Mouse (Mus musculus): ENCODE data around the gene Gm9736. TPM values are rescaled to one million over a fixed set of nuclear protein-coding genes. Genes with fewer than 3 reads are reported as not detected.

Gm9736 gene
- not detected in 2 replicates for polyA plus RNA-seq (2012; rRNA removed)

GRCm38 (mm10) chr10:77751254-77751653, at the start of gene Gm9736:
TSS of gene Gm9736 (minus strand) at chr10:77751354.

DNA sequence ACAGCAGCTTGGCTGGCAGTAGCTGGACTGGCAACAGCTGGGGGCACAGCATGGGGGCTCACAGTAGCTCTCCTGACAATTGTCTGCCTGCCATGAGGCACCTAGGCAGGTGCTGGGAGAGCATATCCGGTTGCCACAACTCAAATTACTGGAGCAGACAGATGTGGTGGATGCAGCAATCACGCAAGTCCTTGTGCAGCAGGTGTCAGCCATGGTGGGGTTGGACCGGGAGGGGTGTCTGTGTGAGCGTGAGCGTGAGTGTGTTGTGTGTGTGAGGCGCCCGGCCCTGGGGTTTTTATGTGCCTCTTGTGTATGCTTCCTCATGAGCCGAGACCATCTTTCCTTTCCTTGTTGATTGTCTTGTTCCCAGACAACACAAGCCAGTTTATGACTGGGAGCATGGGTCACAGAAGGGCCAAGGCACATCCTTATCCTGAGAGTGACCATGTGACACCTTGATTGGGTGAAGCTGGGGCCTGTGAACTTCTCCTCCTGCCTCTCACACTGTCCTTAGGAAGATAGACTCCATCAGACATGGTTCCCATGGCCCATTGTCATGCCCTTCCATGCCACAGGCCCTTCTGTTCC, 47.9 kb upstream of the Gm9736 start, which contains the start of gene Gm19668:
Gene Gm19668, minus strand, starts transcription at position 213 of the 588 bp plus-strand sequence.

DNA sequence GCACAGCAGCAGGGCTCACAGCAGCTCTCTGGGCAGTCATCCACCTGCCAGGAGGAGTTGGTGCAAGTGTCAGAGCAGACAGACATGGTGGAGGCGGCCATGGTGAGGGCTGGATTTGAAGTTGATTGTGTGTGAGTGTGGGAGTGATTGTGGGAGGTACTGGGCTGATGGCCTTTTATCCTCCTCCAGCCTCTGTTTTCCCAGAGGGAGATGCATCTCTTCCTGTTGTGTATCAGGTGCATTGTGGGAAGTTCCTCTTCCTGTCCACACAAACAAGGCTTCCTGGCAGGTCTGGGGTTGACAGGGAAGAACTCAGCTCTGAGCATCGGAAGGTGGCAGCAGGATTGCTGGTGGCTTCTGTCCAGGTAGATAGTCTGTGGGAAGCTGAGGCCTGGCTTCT, 43.8 kb upstream of the Gm9736 start, which contains the start of gene Gm9639:
Gene Gm9639, minus strand, starts transcription at position 101 of the 400 bp plus-strand sequence.

DNA sequence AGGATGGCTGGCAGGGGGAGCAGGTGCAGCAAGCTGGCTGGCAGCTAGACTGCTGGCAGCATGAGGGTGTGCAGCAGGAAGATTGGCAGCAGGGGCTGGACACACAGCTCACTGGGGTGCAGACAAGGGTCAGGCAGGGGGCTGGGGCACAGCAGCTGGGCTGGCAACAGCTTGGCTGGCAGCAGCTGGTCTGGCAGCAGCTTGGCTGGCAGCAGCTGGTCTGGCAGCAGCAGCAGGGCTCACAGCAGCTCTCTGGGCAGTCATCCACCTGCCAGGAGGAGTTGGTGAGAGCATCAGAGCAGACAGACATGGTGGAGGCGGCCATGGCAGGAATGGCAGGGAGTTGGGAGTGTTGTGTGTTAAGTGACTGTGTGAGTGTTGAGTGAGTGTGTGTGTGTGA, 36.7 kb upstream of the Gm9736 start, which contains the start of gene Gm7137:
Gene Gm7137, minus strand, starts transcription at position 325 of the 400 bp plus-strand sequence.

DNA sequence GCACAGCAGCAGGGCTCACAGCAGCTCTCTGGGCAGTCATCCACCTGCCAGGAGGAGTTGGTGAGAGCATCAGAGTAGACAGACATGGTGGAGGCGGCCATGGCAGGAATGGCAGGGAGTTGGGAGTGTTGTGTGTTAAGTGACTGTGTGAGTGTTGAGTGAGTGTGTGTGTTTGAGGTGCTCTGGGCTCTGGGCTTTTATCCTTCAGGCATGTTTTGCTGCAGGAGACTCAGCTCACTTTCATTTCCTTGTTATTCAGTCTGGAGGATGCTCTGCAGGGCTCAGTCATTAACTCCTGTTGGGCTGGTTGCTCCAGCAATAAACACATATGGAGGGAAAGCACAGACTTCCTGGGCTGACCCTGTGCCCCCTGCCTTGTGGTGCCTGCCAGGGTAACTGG, 31.3 kb upstream of the Gm9736 start, which contains the start of gene Gm3250:
Gene Gm3250, minus strand, starts transcription at position 101 of the 400 bp plus-strand sequence.

DNA sequence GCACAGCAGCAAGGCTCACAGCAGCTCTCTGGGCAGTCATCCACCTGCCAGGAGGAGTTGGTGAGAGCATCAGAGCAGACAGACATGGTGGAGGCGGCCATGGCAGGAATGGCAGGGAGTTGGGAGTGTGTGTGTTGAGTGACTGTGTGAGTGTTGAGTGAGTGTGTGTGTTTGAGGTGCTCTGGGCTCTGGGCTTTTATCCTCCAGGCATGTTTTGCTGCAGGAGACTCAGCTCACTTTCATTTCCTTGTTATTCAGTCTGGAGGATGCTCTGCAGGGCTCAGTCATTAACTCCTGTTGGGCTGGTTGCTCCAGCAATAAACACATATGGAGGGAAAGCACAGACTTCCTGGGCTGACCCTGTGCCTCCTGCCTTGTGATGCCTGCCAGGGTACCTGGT, 25.7 kb upstream of the Gm9736 start, which contains the start of gene Gm7138:
Gene Gm7138, minus strand, starts transcription at position 101 of the 400 bp plus-strand sequence.

DNA sequence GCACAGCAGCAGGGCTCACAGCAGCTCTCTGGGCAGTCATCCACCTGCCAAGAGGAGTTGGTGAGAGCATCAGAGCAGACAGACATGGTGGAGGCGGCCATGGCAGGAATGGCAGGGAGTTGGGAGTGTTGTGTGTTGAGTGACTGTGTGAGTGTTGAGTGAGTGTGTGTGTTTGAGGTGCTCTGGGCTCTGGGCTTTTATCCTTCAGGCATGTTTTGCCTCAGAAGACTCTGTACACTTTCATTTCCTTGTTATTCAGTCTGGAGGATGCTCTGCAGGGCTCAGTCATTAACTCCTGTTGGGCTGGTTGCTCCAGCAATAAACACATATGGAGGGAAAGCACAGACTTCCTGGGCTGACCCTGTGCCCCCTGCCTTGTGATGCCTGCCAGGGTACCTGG, 20.1 kb upstream of the Gm9736 start, which contains the start of gene Gm3238:
Gene Gm3238, minus strand, starts transcription at position 101 of the 400 bp plus-strand sequence.

DNA sequence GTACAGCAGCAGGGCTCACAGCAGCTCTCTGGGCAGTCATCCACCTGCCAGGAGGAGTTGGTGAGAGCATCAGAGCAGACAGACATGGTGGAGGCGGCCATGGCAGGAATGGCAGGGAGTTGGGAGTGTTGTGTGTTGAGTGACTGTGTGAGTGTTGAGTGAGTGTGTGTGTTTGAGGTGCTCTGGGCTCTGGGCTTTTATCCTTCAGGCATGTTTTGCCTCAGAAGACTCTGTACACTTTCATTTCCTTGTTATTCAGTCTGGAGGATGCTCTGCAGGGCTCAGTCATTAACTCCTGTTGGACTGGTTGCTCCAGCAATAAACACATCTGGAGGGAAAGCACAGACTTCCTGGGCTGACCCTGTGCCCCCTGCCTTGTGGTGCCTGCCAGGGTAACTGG, 8.4 kb upstream of the Gm9736 start, which contains the start of gene Gm3233:
Gene Gm3233, minus strand, starts transcription at position 101 of the 400 bp plus-strand sequence.

DNA sequence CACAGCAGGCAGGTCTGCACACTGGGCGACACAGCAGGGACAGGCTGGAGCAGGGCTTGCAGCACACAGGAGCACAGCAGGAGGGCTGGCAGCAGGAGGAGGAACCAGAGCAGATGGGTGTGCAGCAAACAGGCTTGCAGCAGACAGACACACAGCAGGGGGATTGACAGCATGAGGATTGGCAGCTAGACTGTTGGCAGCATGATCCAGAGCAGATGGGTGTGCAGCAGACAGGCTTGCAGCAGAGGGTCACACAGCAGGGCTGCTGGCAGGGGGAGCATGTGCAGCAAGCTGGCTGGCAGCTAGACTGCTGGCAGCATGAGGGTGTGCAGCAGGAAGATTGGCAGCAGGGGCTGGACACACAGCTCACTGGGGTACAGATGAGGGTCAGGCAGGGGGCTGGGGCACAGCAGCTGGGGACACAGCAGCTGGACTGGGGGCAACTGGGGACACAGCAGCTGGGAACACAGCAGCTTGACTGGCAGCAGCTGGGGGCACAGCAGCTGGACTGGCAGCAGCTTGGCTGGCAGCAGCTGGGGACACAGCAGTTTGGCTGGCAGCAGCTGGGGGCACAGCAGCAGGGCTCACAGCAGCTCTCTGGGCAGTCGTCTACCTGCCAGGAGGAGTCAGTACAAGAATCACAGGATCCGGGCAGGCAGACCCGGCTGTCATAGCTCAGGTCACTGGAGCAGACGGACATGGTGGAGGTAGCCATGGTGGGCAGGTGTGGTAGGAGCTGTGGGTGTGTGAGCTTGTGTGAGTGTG, 9.0 kb downstream of the Gm9736 start, which contains the start of gene Gm18596:
Gene Gm18596, minus strand, starts transcription at position 715 of the 765 bp plus-strand sequence.

GRCm38 (mm10) chr10:77726186-77726585, 25.0 kb downstream of the Gm9736 start, which contains the start of gene Gm10100:
TSS of gene Gm10100 (plus strand) at chr10:77726486.

GRCm38 (mm10) chr10:77720299-77720698, 30.9 kb downstream of the Gm9736 start, which contains the start of gene Krtap12-1:
TSS of gene Krtap12-1 (plus strand) at chr10:77720599.

GRCm38 (mm10) chr10:77715507-77715906, 35.6 kb downstream of the Gm9736 start, which contains the start of gene Gm10142:
TSS of gene Gm10142 (plus strand) at chr10:77715807.

GRCm38 (mm10) chr10:77711157-77711556, 40.0 kb downstream of the Gm9736 start, which contains the start of gene Gm10024:
TSS of gene Gm10024 (plus strand) at chr10:77711457.

DNA sequence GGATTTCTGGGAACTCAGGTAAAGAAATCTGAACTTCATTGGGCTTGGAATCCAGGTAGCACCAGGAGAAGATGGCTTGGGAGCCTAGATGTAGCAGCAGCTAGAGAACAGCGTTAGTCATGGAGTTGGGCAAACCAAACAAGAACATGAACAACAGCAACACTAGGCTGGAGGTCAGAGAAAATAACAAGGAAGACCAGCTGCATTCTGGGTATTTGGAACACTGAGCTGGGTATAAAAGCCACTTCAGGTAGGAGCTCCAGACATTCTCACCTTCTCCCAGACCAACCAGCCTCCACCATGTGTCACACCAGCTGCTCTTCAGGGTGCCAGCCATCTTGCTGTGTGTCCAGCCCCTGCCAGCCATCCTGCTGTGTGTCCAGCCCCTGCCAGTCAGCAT, 44.8 kb downstream of the Gm9736 start, which contains the start of gene Gm10272:
Gene Gm10272, plus strand, starts transcription at position 301 of the 400 bp plus-strand sequence.

Other genes starting within 250 kb of the Gm9736 start
- gene Fam207a, start 235.6 kb downstream of the Gm9736 start, polyA plus RNA-seq (2012; rRNA removed) = 35.5 and 67.5 TPM in 2 replicates
- 1.3 and 1.8 TPM in 2 replicates for gene Itgb2, start 221.1 kb downstream of the Gm9736 start, polyA plus RNA-seq (2012; rRNA removed)
- 66.2 and 75.4 TPM in 2 replicates for gene Pttg1ip, start 169.6 kb downstream of the Gm9736 start, polyA plus RNA-seq (2012; rRNA removed)
- gene Sumo3, start 145.3 kb downstream of the Gm9736 start, polyA plus RNA-seq (2012; rRNA removed) = 343 and 431 TPM in 2 replicates
- 75.0 and 115 TPM in 2 replicates for gene Gm49325, start 145.2 kb downstream of the Gm9736 start, polyA plus RNA-seq (2012; rRNA removed)
- gene Ube2g2, start 129.1 kb downstream of the Gm9736 start, polyA plus RNA-seq (2012; rRNA removed) = 58.8 and 134 TPM in 2 replicates
- gene Tspear, start 64.8 kb downstream of the Gm9736 start, polyA plus RNA-seq (2012; rRNA removed) = 0.92 and 1.3 TPM in 2 replicates
- not detected in 2 replicates for gene Gm19402, start 60.6 kb downstream of the Gm9736 start, polyA plus RNA-seq (2012; rRNA removed)
- not detected in 2 replicates for gene Gm9508, start 54.1 kb downstream of the Gm9736 start, polyA plus RNA-seq (2012; rRNA removed)
- not detected in 2 replicates for gene Gm10272, start 44.7 kb downstream of the Gm9736 start, polyA plus RNA-seq (2012; rRNA removed)
- gene Gm10024, start 39.9 kb downstream of the Gm9736 start, polyA plus RNA-seq (2012; rRNA removed) = not detected in 2 replicates
- not detected in 2 replicates for gene Gm10142, start 35.5 kb downstream of the Gm9736 start, polyA plus RNA-seq (2012; rRNA removed)
- gene Krtap12-1, start 30.8 kb downstream of the Gm9736 start, polyA plus RNA-seq (2012; rRNA removed) = not detected in 2 replicates
- gene Gm10100, start 24.9 kb downstream of the Gm9736 start, polyA plus RNA-seq (2012; rRNA removed) = not detected in 2 replicates
- not detected in 2 replicates for gene Gm18596, start 8.7 kb downstream of the Gm9736 start, polyA plus RNA-seq (2012; rRNA removed)
- gene Gm3233, start 8.3 kb upstream of the Gm9736 start, polyA plus RNA-seq (2012; rRNA removed) = not detected in 2 replicates
- not detected in 2 replicates for gene Gm3238, start 20.0 kb upstream of the Gm9736 start, polyA plus RNA-seq (2012; rRNA removed)
- gene Gm7138, start 25.6 kb upstream of the Gm9736 start, polyA plus RNA-seq (2012; rRNA removed) = not detected in 2 replicates
- gene Gm3250, start 31.2 kb upstream of the Gm9736 start, polyA plus RNA-seq (2012; rRNA removed) = not detected in 2 replicates
- gene Gm7137, start 36.8 kb upstream of the Gm9736 start, polyA plus RNA-seq (2012; rRNA removed) = not detected in 2 replicates
- gene Gm9639, start 43.7 kb upstream of the Gm9736 start, polyA plus RNA-seq (2012; rRNA removed) = not detected in 2 replicates
- gene Gm19668, start 47.8 kb upstream of the Gm9736 start, polyA plus RNA-seq (2012; rRNA removed) = not detected in 2 replicates
- 0.08 TPM in 1 of 2 replicates, not detected in the other for gene Gm9507, start 60.5 kb upstream of the Gm9736 start, polyA plus RNA-seq (2012; rRNA removed)
- gene Gm2696, start 63.3 kb upstream of the Gm9736 start, polyA plus RNA-seq (2012; rRNA removed) = not detected in 2 replicates
- not detected in 2 replicates for gene Krtap10-4, start 75.7 kb upstream of the Gm9736 start, polyA plus RNA-seq (2012; rRNA removed)
- gene Krtap10-10, start 84.6 kb upstream of the Gm9736 start, polyA plus RNA-seq (2012; rRNA removed) = not detected in 2 replicates
- not detected in 2 replicates for gene Gm36176, start 95.4 kb upstream of the Gm9736 start, polyA plus RNA-seq (2012; rRNA removed)
- 0.06 TPM in 1 of 2 replicates, not detected in the other for gene Gm10318, start 101.5 kb upstream of the Gm9736 start, polyA plus RNA-seq (2012; rRNA removed)
- not detected in 2 replicates for gene Gm3285, start 110.6 kb upstream of the Gm9736 start, polyA plus RNA-seq (2012; rRNA removed)
- 2.4 and 3.4 TPM in 2 replicates for gene Lrrc3, start 151.2 kb upstream of the Gm9736 start, polyA plus RNA-seq (2012; rRNA removed)
- gene Trpm2, start 219.2 kb upstream of the Gm9736 start, polyA plus RNA-seq (2012; rRNA removed) = 0.83 and 1.2 TPM in 2 replicates
- 38.5 and 61.8 TPM in 2 replicates for gene 1810043G02Rik, start 227.2 kb upstream of the Gm9736 start, polyA plus RNA-seq (2012; rRNA removed)